In the genomic region with DNA sequence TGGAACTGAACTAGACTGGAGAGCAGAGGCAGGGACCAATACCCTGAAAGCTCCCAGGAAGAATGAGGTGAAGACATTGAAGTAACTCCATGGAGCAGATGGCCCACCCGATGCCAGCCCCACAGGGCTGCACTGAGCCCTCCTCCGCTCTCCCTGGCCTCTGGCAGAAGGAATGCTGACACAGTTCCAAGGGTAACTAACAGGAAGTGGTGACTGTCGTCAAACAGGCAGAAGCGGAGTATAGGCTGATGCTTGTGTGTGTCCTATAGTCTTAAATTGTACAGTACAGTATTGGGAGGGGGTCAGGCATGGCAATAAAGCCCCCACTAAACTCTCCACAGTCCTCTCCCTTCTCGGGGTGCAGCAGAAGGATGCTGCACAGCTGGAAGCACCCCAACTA, we compare ENCODE assay signal across 9 mouse cellular contexts. TPM values are rescaled to one million over a fixed set of nuclear protein-coding genes. Genes with fewer than 3 reads are reported as not detected.
DNase-seq lines count a peak whose midpoint lies in the region; ATAC-seq and TF ChIP-seq lines count a peak whose summit lies in the region.
"Had no signal": no experiment of that assay in that cellular context is flagged by ENCODE, and none has a peak within 500 bp of the region (broad histone marks: within the 10 kb centered on the region; RNA-seq: fewer than 3 reads in every experiment).

No protein-coding gene starts in this region.

- peak overlapping the region; percentile 76 for H3K27ac ChIP-seq in liver, adult 2 months (replicated peaks; ENCODE audit: insufficient read depth, low read depth, low read length)
- peak overlapping the region; percentile 73 for H3K27ac ChIP-seq in heart, embryonic 12.5 days (ENCODE audit: poor library complexity, severe bottlenecking)
- no peak overlapping the region for H3K27ac ChIP-seq in midbrain, embryonic 11.5 days (ENCODE audit: low read depth, low read length)
- H3K27ac ChIP-seq: neural tube, embryonic 15.5 days had no signal

- TF ChIP-seq POLR2A in liver, adult 2 months (IDR thresholded peaks at IDR 0.05; ENCODE audit: extremely low read depth, insufficient read depth, low read length): no peak

- H3K4me3 ChIP-seq in liver, adult 2 months (ENCODE audit: insufficient read depth, low read depth, low read length): no peak overlapping the region
- H3K4me3 ChIP-seq in heart, embryonic 12.5 days: no peak overlapping the region
- H3K4me3 ChIP-seq in midbrain, embryonic 11.5 days (ENCODE audit: low read depth, low read length): no peak overlapping the region
- H3K4me3 ChIP-seq: neural tube, embryonic 15.5 days had no signal

- no peak overlapping the region for H3K9ac ChIP-seq in liver, adult 2 months (ENCODE audit: low read depth, low read length)
- H3K9ac ChIP-seq in heart, embryonic 12.5 days: no peak overlapping the region
- no peak overlapping the region for H3K9ac ChIP-seq in midbrain, embryonic 11.5 days (ENCODE audit: low read length)
- H3K9ac ChIP-seq: neural tube, embryonic 15.5 days had no signal

- peaks cover 33% of the 10 kb centered on the region for H3K79me2 ChIP-seq in liver, adult 2 months (ENCODE audit: control insufficient read depth, insufficient read depth, low read length)

- 0 out of 2 replicates have a peak, but pooled peaks have one; percentile 73 for ATAC-seq in heart, embryonic 12.5 days (ENCODE audit: insufficient number of reproducible peaks, low FRiP score)
- peak; percentile 57 for ATAC-seq in megakaryocyte, adult 5-6 weeks (ENCODE audit: poor library complexity, severe bottlenecking)
- ATAC-seq in activated CD4-positive, CD25-positive, alpha-beta regulatory T cell, adult 4 months: no peak
- no peak for ATAC-seq in midbrain, embryonic 11.5 days (ENCODE audit: low FRiP score)

- H3K4me2 ChIP-seq in heart, embryonic 12.5 days: peak overlapping the region; percentile 19
- no peak overlapping the region for H3K4me2 ChIP-seq in midbrain, embryonic 11.5 days
- H3K4me2 ChIP-seq: neural tube, embryonic 15.5 days had no signal

- no peak for TF ChIP-seq CTCF in liver, adult 2 months (IDR thresholded peaks at IDR 0.05; ENCODE audit: low read depth, low read length)

- peaks cover 41% of the 10 kb centered on the region for H3K4me1 ChIP-seq in liver, adult 2 months (ENCODE audit: control insufficient read depth, insufficient read depth, low read length)
- H3K4me1 ChIP-seq in heart, embryonic 12.5 days (replicated peaks): peaks cover 50% of the 10 kb centered on the region
- H3K4me1 ChIP-seq in midbrain, embryonic 11.5 days (ENCODE audit: control insufficient read depth, insufficient read depth, low read length): no peaks in the 10 kb centered on the region

- no peaks in the 10 kb centered on the region for H3K36me3 ChIP-seq in liver, adult 2 months (ENCODE audit: control insufficient read depth, insufficient read depth, low read length)
- peaks cover 33% of the 10 kb centered on the region for H3K36me3 ChIP-seq in heart, embryonic 12.5 days
- peaks cover 10% of the 10 kb centered on the region; the same call in 1 of the 2 replicates for H3K36me3 ChIP-seq in midbrain, embryonic 11.5 days (ENCODE audit: control insufficient read depth, insufficient read depth, low read length)

- WGBS in liver, adult 2 months: 30% methylated on average over 5 of the region's 5 CpGs
- WGBS in heart, embryonic 12.5 days: 42% methylated on average over 5 of the region's 5 CpGs
- WGBS in midbrain, embryonic 11.5 days: 80% methylated on average over 5 of the region's 5 CpGs

- H3K27me3 ChIP-seq in liver, adult 2 months (ENCODE audit: control insufficient read depth, insufficient read depth, low read length): no peaks in the 10 kb centered on the region
- no peaks in the 10 kb centered on the region for H3K27me3 ChIP-seq in heart, embryonic 12.5 days (replicated peaks)
- H3K27me3 ChIP-seq in midbrain, embryonic 11.5 days (ENCODE audit: control insufficient read depth, insufficient read depth, low read length): no peaks in the 10 kb centered on the region
- H3K27me3 ChIP-seq: neural tube, embryonic 15.5 days had no signal

- H3K9me3 ChIP-seq in heart, embryonic 12.5 days (replicated peaks): no peaks in the 10 kb centered on the region
- H3K9me3 ChIP-seq in midbrain, embryonic 11.5 days (ENCODE audit: control insufficient read depth, low read length): no peaks in the 10 kb centered on the region
- H3K9me3 ChIP-seq: neural tube, embryonic 15.5 days had no signal

- peak; percentile 21 for DNase-seq in cerebellum, adult 11 months
- no peak for DNase-seq in cerebellum, adult 8-10 months
- no peak for DNase-seq in liver, adult 2 months (ENCODE audit: extremely low read depth, low read depth, low spot score)
- no peak for DNase-seq in liver
- DNase-seq in midbrain, embryonic 11.5 days (ENCODE audit: low spot score, missing footprints): no peak

RNA-seq across cellular contexts. Expression of a gene that starts 24.9 kb away (rescaled TPM):
- 10.8 and 12.0 TPM in 2 replicates for total RNA-seq in liver, adult 2 months (2014; rRNA removed)
- polyA plus RNA-seq in liver, adult 2 months (2012; rRNA removed): 17.5 and 25.5 TPM in 2 replicates
- polyA plus RNA-seq in heart, embryonic 12.5 days (2016; fragmentation: Nextera tagmentation; extraction: Ambion mirVana): 28.7 and 31.5 TPM in 2 replicates
- total RNA-seq in megakaryocyte, adult 5-6 weeks (2015): 14.3 and 17.1 TPM in 2 replicates
- 14.1 and 21.6 TPM in 2 replicates for total RNA-seq in megakaryocyte, adult 5-6 weeks (2017)
- 1 to 10 TPM; 4.7 to 5.4 TPM for polyA plus RNA-seq in activated CD4-positive, CD25-positive, alpha-beta regulatory T cell, adult 4 months (2017; shearing (Covaris generic))
- polyA plus RNA-seq in midbrain, embryonic 11.5 days (2014; fragmentation: Nextera tagmentation; extraction: Ambion mirVana): 55.5 and 63.1 TPM in 2 replicates

Comparison
In these comparisons a context has a peak if more than half of its experiments do, and no peak if none do; other contexts are left out.
1. ATAC-seq: peak in heart, embryonic 12.5 days (single experiment) and megakaryocyte, adult 5-6 weeks (single experiment); none in activated CD4-positive, CD25-positive, alpha-beta regulatory T cell, adult 4 months (single experiment) and midbrain, embryonic 11.5 days (single experiment).